Mouse (Mus musculus) myocyte (in vitro differentiated cells): ENCODE data around the gene Acadvl. TPM values are rescaled to one million over a fixed set of nuclear protein-coding genes. Genes with fewer than 3 reads are reported as not detected.

Source experiments
- H3K27me3 ChIP-seq: one replicate; pipeline ENCODE4 v1.6.1; 2011; ENCODE audit not compliant: control insufficient read depth, insufficient read depth, insufficient read length
- H3K36me3 ChIP-seq: one replicate; pipeline ENCODE4 v1.6.1; 2011; ENCODE audit not compliant: control insufficient read depth, insufficient read depth
- H3K4me2 ChIP-seq: one replicate; pipeline ENCODE4 v1.6.1; 2011; ENCODE audit warnings: low read depth, control low read depth
- H3K4me3 ChIP-seq: one replicate; pipeline ENCODE4 v1.5.1; 2011; ENCODE audit warnings: mild to moderate bottlenecking, control low read depth, moderate library complexity
- H3K79me2 ChIP-seq: one replicate; pipeline ENCODE4 v1.6.1; 2011; ENCODE audit not compliant: control insufficient read depth, insufficient read depth
- H3ac ChIP-seq: one replicate; pipeline ENCODE4 v1.6.1; 2011; ENCODE audit not compliant: control insufficient read depth, insufficient read length
- CEBPB ChIP-seq: IDR thresholded peaks from 2 replicates; pipeline ENCODE4 v1.6.1; 2011; ENCODE audit warnings: mild to moderate bottlenecking, moderate library complexity; ENCODE audit not compliant: poor library complexity, insufficient read depth, severe bottlenecking
- E2F4 ChIP-seq: IDR thresholded peaks from one replicate; pipeline ENCODE4 v1.6.1; 2011; ENCODE audit warnings: mild to moderate bottlenecking, control low read depth, moderate library complexity; ENCODE audit not compliant: insufficient read depth
- MAX ChIP-seq: IDR thresholded peaks from one replicate; pipeline ENCODE4 v1.6.1; 2011; ENCODE audit warnings: low read depth, mild to moderate bottlenecking, control low read depth
- MYOD1 ChIP-seq, 3 experiments: IDR thresholded peaks; one replicate each; pipeline ENCODE4 v1.6.1; 2011; ENCODE audit warnings: control low read depth in 2 of 3, low read depth in 2 of 3, mild to moderate bottlenecking in 2 of 3, moderate library complexity in 1 of 3; ENCODE audit not compliant: insufficient read length in 2 of 3, control insufficient read depth in 1 of 3
- MYOG ChIP-seq, 3 experiments: IDR thresholded peaks; one replicate each; pipeline ENCODE4 v1.6.1; 2011; ENCODE audit warnings: control low read depth in 2 of 3, low read depth in 2 of 3, mild to moderate bottlenecking in 2 of 3; ENCODE audit not compliant: insufficient read length in 2 of 3, control insufficient read depth in 1 of 3, insufficient read depth in 1 of 3
- POLR2A ChIP-seq: IDR thresholded peaks from one replicate; pipeline ENCODE4 v1.6.1; 2011; ENCODE audit warnings: low read depth, mild to moderate bottlenecking, control low read depth, moderate library complexity; ENCODE audit not compliant: insufficient read length
- POLR2AphosphoS2 ChIP-seq: IDR thresholded peaks from one replicate; pipeline ENCODE4 v1.6.1; 2011; ENCODE audit warnings: low read depth, control low read depth; ENCODE audit not compliant: insufficient read length
- REST ChIP-seq: IDR thresholded peaks from one replicate; pipeline ENCODE4 v1.6.1; 2011; ENCODE audit warnings: mild to moderate bottlenecking, control low read depth, moderate library complexity; ENCODE audit not compliant: insufficient read depth, insufficient read length
- SRF ChIP-seq: IDR thresholded peaks from one replicate; pipeline ENCODE4 v1.6.1; 2011; ENCODE audit warnings: low read depth; ENCODE audit not compliant: control insufficient read depth, insufficient read length
- TCF12 ChIP-seq: IDR thresholded peaks from one replicate; pipeline ENCODE4 v1.6.1; 2011; ENCODE audit warnings: mild to moderate bottlenecking, control low read depth; ENCODE audit not compliant: poor library complexity, insufficient read depth, severe bottlenecking
- TCF3 ChIP-seq: IDR thresholded peaks from one replicate; pipeline ENCODE4 v1.6.1; 2011; ENCODE audit warnings: low read depth, control low read depth; ENCODE audit not compliant: insufficient read length
- USF1 ChIP-seq: IDR thresholded peaks from one replicate; pipeline ENCODE4 v1.6.1; 2011; ENCODE audit warnings: low read depth, mild to moderate bottlenecking, control low read depth, moderate library complexity
- polyA plus RNA-seq: library from polyadenylated mRNA; unstranded; fragments of >200 nt; fragmentation: generic; extraction: Trizol; gene quantifications from one replicate; pipeline ENCODE4 v1.2.1, GENCODE M21; 2012; ENCODE audit warnings: missing spikeins

Gene Acadvl
- polyA plus RNA-seq, 1 experiment = 130 TPM

DNA sequence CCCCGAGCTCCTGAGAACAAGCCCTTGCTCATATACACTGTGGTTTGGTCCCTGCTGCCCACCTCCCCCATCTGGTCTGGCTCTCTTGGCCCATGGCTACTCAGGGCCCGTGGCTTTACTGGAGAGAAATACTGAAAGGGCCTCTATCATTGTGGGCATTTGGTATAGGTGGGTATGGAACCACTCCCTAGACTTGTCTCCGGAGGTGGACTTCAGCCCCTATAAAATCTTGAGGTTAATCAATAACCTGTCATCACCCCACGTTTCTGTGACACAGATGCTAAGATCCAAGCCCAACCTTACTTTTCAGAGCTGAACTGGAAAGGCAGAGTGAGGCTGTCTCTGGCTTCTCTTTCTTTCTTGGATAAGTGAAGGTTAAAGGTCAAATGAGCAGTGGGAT is 46.4 kb downstream of the Acadvl start:
- Histone ChIP-seq H3K4me2 (no peak overlapping the region), H3K4me3 (no peak overlapping the region), H3K27me3 (peaks cover 23% of the 10 kb centered on the region), H3K36me3 (peaks cover 35% of the 10 kb centered on the region), H3ac (no peak overlapping the region), H3K79me2 (no peaks in the 10 kb centered on the region)
- TF ChIP-seq USF1 (no peak), REST (no peak), CEBPB (no peak), TCF3 (no peak), MYOD1 (IDR thresholded peaks at IDR 0.05; ENCODE audit: control insufficient read depth in 1 of 3, insufficient read length in 2 of 3, low read depth in 2 of 3) (no peak), TCF12 (no peak), POLR2A (no peak), POLR2AphosphoS2 (no peak), MAX (no peak), E2F4 (no peak), SRF (no peak), MYOG (IDR thresholded peaks at IDR 0.05; ENCODE audit: control insufficient read depth in 1 of 3, insufficient read depth in 1 of 3, insufficient read length in 2 of 3, low read depth in 2 of 3) (no peak)

- Histone ChIP-seq H3K4me2 (no peak overlapping the region), H3K27me3 (peaks cover 34% of the 10 kb centered on the region), H3ac (no peak overlapping the region), H3K36me3 (peaks cover 20% of the 10 kb centered on the region), H3K79me2 (no peaks in the 10 kb centered on the region), H3K4me3 (no peak overlapping the region)
- TF ChIP-seq SRF (no peak), MYOD1 (IDR thresholded peaks at IDR 0.05; ENCODE audit: control insufficient read depth in 1 of 3, insufficient read length in 2 of 3, low read depth in 2 of 3) (no peak), E2F4 (no peak), CEBPB (no peak), REST (no peak), POLR2A (no peak), USF1 (no peak), TCF12 (no peak), MAX (no peak), TCF3 (no peak), POLR2AphosphoS2 (no peak), MYOG (IDR thresholded peaks at IDR 0.05; ENCODE audit: control insufficient read depth in 1 of 3, insufficient read depth in 1 of 3, insufficient read length in 2 of 3, low read depth in 2 of 3) (no peak)
Observed at GRCm38 (mm10) chr11:69966860-69967517, 48.2 kb downstream of the Acadvl start.

- no peaks in the 10 kb centered on the region for H3K79me2 ChIP-seq
- H3ac ChIP-seq = no peak overlapping the region
- peaks cover 19% of the 10 kb centered on the region for H3K36me3 ChIP-seq
- H3K4me3 ChIP-seq = no peak overlapping the region
- no peak overlapping the region for H3K4me2 ChIP-seq
- TF ChIP-seq SRF = no peak
- TF ChIP-seq POLR2AphosphoS2 = peak; percentile 20
- peaks cover 36% of the 10 kb centered on the region for H3K27me3 ChIP-seq
Observed at GRCm38 (mm10) chr11:69966006-69966859, 49.0 kb downstream of the Acadvl start.

DNA sequence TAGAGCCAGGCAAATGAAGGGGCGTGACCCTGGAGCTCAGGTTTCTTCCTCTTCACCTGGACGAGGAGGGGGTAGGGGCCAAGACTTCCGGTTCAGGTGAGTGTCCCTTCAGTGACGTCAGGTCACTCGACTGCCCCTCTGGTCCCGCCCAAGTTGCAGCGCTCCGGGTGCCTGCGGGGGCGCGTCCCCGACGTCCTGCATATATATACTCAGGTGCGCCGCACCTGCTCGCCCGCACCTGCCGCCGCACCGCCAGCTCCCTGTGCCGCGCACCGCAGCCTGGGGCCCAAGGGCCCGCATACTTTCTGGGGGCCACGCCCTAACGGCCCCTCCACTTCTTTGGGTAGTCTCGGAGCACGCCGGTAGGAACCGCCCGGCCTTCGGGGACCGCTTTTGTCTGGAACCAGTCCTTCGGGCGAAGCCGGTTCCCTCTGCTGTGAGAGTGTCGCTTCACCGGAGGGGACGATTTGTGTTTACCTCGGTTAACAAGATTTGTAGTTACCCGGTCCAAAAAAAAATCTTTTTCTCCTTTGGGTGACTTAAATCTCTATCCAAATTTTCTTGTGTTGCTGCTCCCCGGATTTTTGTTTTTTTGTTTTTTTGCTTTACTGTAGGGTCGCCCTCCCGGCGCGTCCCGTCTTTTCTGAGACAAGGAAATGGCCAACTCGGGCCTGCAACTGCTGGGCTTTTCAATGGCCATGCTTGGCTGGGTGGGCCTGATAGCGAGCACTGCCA is 49.8 kb downstream of the Acadvl start:
- peaks cover 36% of the 10 kb centered on the region for H3K27me3 ChIP-seq

More for the DNA sequence above, 49.8 kb downstream of the Acadvl start:
- TF ChIP-seq USF1 (no peak), POLR2AphosphoS2 (no peak), POLR2A (no peak), TCF12 (no peak), REST (no peak), TCF3 (no peak), MYOD1 (IDR thresholded peaks at IDR 0.05; ENCODE audit: control insufficient read depth in 1 of 3, insufficient read length in 2 of 3, low read depth in 2 of 3) (no peak)
- no peak overlapping the region for H3K4me2 ChIP-seq
- H3K4me3 ChIP-seq = no peak overlapping the region
- H3K79me2 ChIP-seq = no peaks in the 10 kb centered on the region
- H3ac ChIP-seq = no peak overlapping the region
- peaks cover 19% of the 10 kb centered on the region for H3K36me3 ChIP-seq
